Mouse (Mus musculus): ENCODE data around the gene Cfap58. TPM values are rescaled to one million over a fixed set of nuclear protein-coding genes. Genes with fewer than 3 reads are reported as not detected.

Cfap58 gene
- polyA plus RNA-seq, 1 experiment = 0.05 TPM

GRCm38 (mm10) chr19:47989575-47989891, 52.1 kb downstream of the Cfap58 start:
- no peak for TF ChIP-seq CTCF (conservative IDR thresholded peaks at IDR 0.05; ENCODE audit: insufficient read depth, insufficient read length, low read depth, low read length)
- TF ChIP-seq POLR2A (IDR thresholded peaks at IDR 0.05; ENCODE audit: low read depth, low read length) = no peak
- H3K4me3 ChIP-seq (ENCODE audit: insufficient read depth, low read depth, low read length) = no peak overlapping the region
- no peaks in the 10 kb centered on the region for H3K27me3 ChIP-seq (replicated peaks; ENCODE audit: control insufficient read depth, insufficient read depth, low read length)
- no peaks in the 10 kb centered on the region for H3K36me3 ChIP-seq (ENCODE audit: control insufficient read depth, insufficient read depth, low read length)
- no peak for DNase-seq
- WGBS = 80% methylated on average over 4 of the region's 4 CpGs
- no peak overlapping the region for H3K27ac ChIP-seq (ENCODE audit: insufficient read depth, low read depth, low read length)
- no peaks in the 10 kb centered on the region for H3K4me1 ChIP-seq (ENCODE audit: control insufficient read depth, insufficient read depth, low read length)

GRCm38 (mm10) chr19:48001240-48001639, 63.8 kb downstream of the Cfap58 start:
- Histone ChIP-seq H3K36me3 (ENCODE audit: control insufficient read depth, insufficient read depth, low read length) (no peaks in the 10 kb centered on the region), H3K27ac (ENCODE audit: insufficient read depth, low read depth, low read length) (no peak overlapping the region), H3K27me3 (replicated peaks; ENCODE audit: control insufficient read depth, insufficient read depth, low read length) (no peaks in the 10 kb centered on the region), H3K4me3 (ENCODE audit: insufficient read depth, low read depth, low read length) (no peak overlapping the region), H3K4me1 (ENCODE audit: control insufficient read depth, insufficient read depth, low read length) (no peaks in the 10 kb centered on the region)
- WGBS = 90% methylated on average over 13 of the region's 13 CpGs
- TF ChIP-seq CTCF (conservative IDR thresholded peaks at IDR 0.05; ENCODE audit: insufficient read depth, insufficient read length, low read depth, low read length) = no peak
- no peak for TF ChIP-seq POLR2A (IDR thresholded peaks at IDR 0.05; ENCODE audit: low read depth, low read length)
- DNase-seq = no peak

- Histone ChIP-seq H3K36me3 (ENCODE audit: control insufficient read depth, insufficient read depth, low read length) (no peaks in the 10 kb centered on the region), H3K27me3 (replicated peaks; ENCODE audit: control insufficient read depth, insufficient read depth, low read length) (no peaks in the 10 kb centered on the region), H3K4me3 (ENCODE audit: insufficient read depth, low read depth, low read length) (no peak overlapping the region), H3K4me1 (ENCODE audit: control insufficient read depth, insufficient read depth, low read length) (no peaks in the 10 kb centered on the region), H3K27ac (ENCODE audit: insufficient read depth, low read depth, low read length) (no peak overlapping the region)
- no peak for DNase-seq
- 89% methylated on average over 11 of the region's 11 CpGs for WGBS
- TF ChIP-seq POLR2A (IDR thresholded peaks at IDR 0.05; ENCODE audit: low read depth, low read length) (no peak), CTCF (conservative IDR thresholded peaks at IDR 0.05; ENCODE audit: insufficient read depth, insufficient read length, low read depth, low read length) (no peak)
These were observed 64.3 kb downstream of the Cfap58 start for GRCm38 (mm10) chr19:48001774-48002173.

- no peak overlapping the region for H3K27ac ChIP-seq (ENCODE audit: insufficient read depth, low read depth, low read length)
- H3K27me3 ChIP-seq (replicated peaks; ENCODE audit: control insufficient read depth, insufficient read depth, low read length) = no peaks in the 10 kb centered on the region
- no peak for DNase-seq
- no peaks in the 10 kb centered on the region for H3K36me3 ChIP-seq (ENCODE audit: control insufficient read depth, insufficient read depth, low read length)
- H3K4me3 ChIP-seq (ENCODE audit: insufficient read depth, low read depth, low read length) = no peak overlapping the region
- no peak for TF ChIP-seq POLR2A (IDR thresholded peaks at IDR 0.05; ENCODE audit: low read depth, low read length)
- TF ChIP-seq CTCF (conservative IDR thresholded peaks at IDR 0.05; ENCODE audit: insufficient read depth, insufficient read length, low read depth, low read length) = no peak
- no peaks in the 10 kb centered on the region for H3K4me1 ChIP-seq (ENCODE audit: control insufficient read depth, insufficient read depth, low read length)
- 27% methylated on average over 12 of the region's 12 CpGs for WGBS
These were observed 71.4 kb downstream of the Cfap58 start for GRCm38 (mm10) chr19:48008771-48009413.

- Histone ChIP-seq H3K36me3 (ENCODE audit: control insufficient read depth, insufficient read depth, low read length) (no peaks in the 10 kb centered on the region), H3K27ac (ENCODE audit: insufficient read depth, low read depth, low read length) (no peak overlapping the region), H3K4me1 (ENCODE audit: control insufficient read depth, insufficient read depth, low read length) (no peaks in the 10 kb centered on the region), H3K27me3 (replicated peaks; ENCODE audit: control insufficient read depth, insufficient read depth, low read length) (no peaks in the 10 kb centered on the region), H3K4me3 (ENCODE audit: insufficient read depth, low read depth, low read length) (no peak overlapping the region)
- no peak for DNase-seq
- WGBS = 68% methylated on average over 15 of the region's 15 CpGs
- TF ChIP-seq CTCF (conservative IDR thresholded peaks at IDR 0.05; ENCODE audit: insufficient read depth, insufficient read length, low read depth, low read length) (no peak), POLR2A (IDR thresholded peaks at IDR 0.05; ENCODE audit: low read depth, low read length) (no peak)
These were observed 72.3 kb downstream of the Cfap58 start for GRCm38 (mm10) chr19:48009586-48010331.

- no peak for DNase-seq
- no peak overlapping the region for H3K27ac ChIP-seq (ENCODE audit: insufficient read depth, low read depth, low read length)
- no peaks in the 10 kb centered on the region for H3K27me3 ChIP-seq (replicated peaks; ENCODE audit: control insufficient read depth, insufficient read depth, low read length)
- no peaks in the 10 kb centered on the region for H3K36me3 ChIP-seq (ENCODE audit: control insufficient read depth, insufficient read depth, low read length)
- H3K4me1 ChIP-seq (ENCODE audit: control insufficient read depth, insufficient read depth, low read length) = no peaks in the 10 kb centered on the region
- WGBS = 56% methylated on average over 13 of the region's 13 CpGs
- no peak overlapping the region for H3K4me3 ChIP-seq (ENCODE audit: insufficient read depth, low read depth, low read length)
- TF ChIP-seq POLR2A (IDR thresholded peaks at IDR 0.05; ENCODE audit: low read depth, low read length) = no peak
- no peak for TF ChIP-seq CTCF (conservative IDR thresholded peaks at IDR 0.05; ENCODE audit: insufficient read depth, insufficient read length, low read depth, low read length)
These were observed 82.6 kb downstream of the Cfap58 start for GRCm38 (mm10) chr19:48020103-48020502.

- H3K4me1 ChIP-seq (ENCODE audit: control insufficient read depth, insufficient read depth, low read length) = no peaks in the 10 kb centered on the region
- no peaks in the 10 kb centered on the region for H3K27me3 ChIP-seq (replicated peaks; ENCODE audit: control insufficient read depth, insufficient read depth, low read length)
- H3K4me3 ChIP-seq (ENCODE audit: insufficient read depth, low read depth, low read length) = no peak overlapping the region
- DNase-seq = no peak
- H3K27ac ChIP-seq (ENCODE audit: insufficient read depth, low read depth, low read length) = no peak overlapping the region
- no peaks in the 10 kb centered on the region for H3K36me3 ChIP-seq (ENCODE audit: control insufficient read depth, insufficient read depth, low read length)
- TF ChIP-seq CTCF (conservative IDR thresholded peaks at IDR 0.05; ENCODE audit: insufficient read depth, insufficient read length, low read depth, low read length) (no peak), POLR2A (IDR thresholded peaks at IDR 0.05; ENCODE audit: low read depth, low read length) (no peak)
- 64% methylated on average over 15 of the region's 15 CpGs for WGBS
These were observed 84.0 kb downstream of the Cfap58 start for GRCm38 (mm10) chr19:48021435-48021834.
